Mouse (Mus musculus) cortical plate, adult 2 months (tissue): ENCODE measurements around the gene Trmu.

Experiments used
- CTCF ChIP-seq: fragments of 200-500 bp; IDR thresholded peaks from 2 replicates; pipeline ENCODE4 v1.5.1; 2011; ENCODE audit warnings: mild to moderate bottlenecking, control low read depth, low read length; ENCODE audit not compliant: insufficient read depth; ENCODE audit errors: extremely low read depth
- POLR2A ChIP-seq: fragments of 200-500 bp; IDR thresholded peaks from 2 replicates; pipeline ENCODE4 v1.6.1; 2011; ENCODE audit warnings: mild to moderate bottlenecking, low read length, control low read depth; ENCODE audit not compliant: insufficient read depth; ENCODE audit errors: extremely low read depth

GRCm38 (mm10) chr15:85900318-85900717 is 21.2 kb downstream of the Trmu start:
- TF ChIP-seq CTCF (no peak), POLR2A (no peak)
